Mouse (Mus musculus) ES-E14 (cell line): ENCODE data around the gene Bak1. TPM values are rescaled to one million over a fixed set of nuclear protein-coding genes. Genes with fewer than 3 reads are reported as not detected.
A peak's percentile ranks its signal among the peaks of the same experiment; 100 is the strongest.

Experiments
- DNase-seq: peaks from one replicate; pipeline ENCODE4 v3.0.0-alpha.2; 2013; ENCODE audit warnings: low read depth, low spot score
- H3K27ac ChIP-seq: 2 replicates; pipeline ENCODE4 v1.5.1; 2012; ENCODE audit warnings: low read depth, mild to moderate bottlenecking, low read length, moderate library complexity, mixed read lengths; ENCODE audit not compliant: poor library complexity, insufficient read depth, severe bottlenecking
- H3K36me3 ChIP-seq: 2 replicates; pipeline ENCODE4 v1.6.1; 2012; ENCODE audit warnings: mild to moderate bottlenecking, low read length, moderate library complexity, mixed read lengths; ENCODE audit not compliant: control insufficient read depth, poor library complexity, insufficient read depth, severe bottlenecking
- H3K4me1 ChIP-seq, 2 experiments: fragments of 150-350 bp in 1 of 2; sonication (generic) in 1 of 2; 2 replicates each; pipeline ENCODE4 v1.6.1; 2012; ENCODE audit warnings: low read length in 2 of 2, mild to moderate bottlenecking in 1 of 2, mixed read lengths in 1 of 2; ENCODE audit not compliant: control insufficient read depth in 2 of 2, insufficient read depth in 2 of 2, poor library complexity in 1 of 2
- H3K4me3 ChIP-seq, 2 experiments: fragments of 150-350 bp in 1 of 2; sonication (generic) in 1 of 2; 2 replicates each; pipeline ENCODE4 v1.5.1; 2012; ENCODE audit warnings: low read length in 2 of 2, low read depth in 1 of 2, mild to moderate bottlenecking in 1 of 2, mixed read lengths in 1 of 2; ENCODE audit not compliant: insufficient read depth in 1 of 2, poor library complexity in 1 of 2, severe bottlenecking in 1 of 2
- H3K9ac ChIP-seq: 2 replicates; pipeline ENCODE4 v1.6.1; 2012; ENCODE audit warnings: low read depth, mild to moderate bottlenecking, low read length, mixed read lengths; ENCODE audit not compliant: poor library complexity, insufficient read depth, severe bottlenecking
- H3K9me3 ChIP-seq: fragments of 150-350 bp; sonication (generic); 2 replicates; pipeline ENCODE4 v1.6.1; 2012; ENCODE audit warnings: low read depth, mild to moderate bottlenecking, low read length; ENCODE audit not compliant: control insufficient read depth, insufficient read depth
- CHD2 ChIP-seq: IDR thresholded peaks from 2 replicates; pipeline ENCODE4 v1.6.1; 2014; ENCODE audit warnings: mild to moderate bottlenecking, low read depth, low read length, inconsistent platforms
- HCFC1 ChIP-seq: IDR thresholded peaks from 2 replicates; pipeline ENCODE4 v1.6.1; 2012; ENCODE audit warnings: low read length, inconsistent platforms, borderline replicate concordance; ENCODE audit not compliant: insufficient read depth
- MAFK ChIP-seq: IDR thresholded peaks from 2 replicates; pipeline ENCODE4 v1.6.1; 2014; ENCODE audit warnings: mild to moderate bottlenecking, low read depth, low read length, inconsistent platforms; ENCODE audit not compliant: insufficient read depth
- ZC3H11A ChIP-seq: IDR thresholded peaks from 2 replicates; pipeline ENCODE4 v1.6.1; 2012; ENCODE audit warnings: low read depth, mild to moderate bottlenecking, inconsistent platforms, low read length, borderline replicate concordance
- ZNF384 ChIP-seq: IDR thresholded peaks from 2 replicates; pipeline ENCODE4 v1.6.1; 2012; ENCODE audit warnings: low read depth, low read length, inconsistent platforms
- in situ Hi-C, 2 experiments: fragments of 600-800 bp; cut with MboI; formaldehyde crosslinking; loops; one replicate each; pipeline ENCODE4 v1.15.1; 2025; ENCODE audit warnings: low sequenced_read_pairs in 2 of 2, inconsistent platforms in 1 of 2; ENCODE audit not compliant: unreplicated experiment in 2 of 2
- total RNA-seq: library from RNA; depleted of rRNA; stranded (reverse); fragments of 300-350 nt; gene quantifications from 2 replicates; pipeline ENCODE4 v1.2.3, GENCODE M21; 2012

The Bak1 gene
- total RNA-seq, 1 experiment: 53.2 TPM

GRCm38 (mm10) chr17:26995006-26995405 lies 33.8 kb downstream of the Bak1 start:
- no peak for DNase-seq
- H3K4me1 ChIP-seq: peaks cover 5 to 15% of the 10 kb centered on the region in 2 experiments
- TF ChIP-seq CHD2 (no peak), ZNF384 (no peak), ZC3H11A (no peak), MAFK (no peak), HCFC1 (no peak)
- in situ Hi-C loops: no loop called here
- no peaks in the 10 kb centered on the region for H3K36me3 ChIP-seq
- H3K27ac ChIP-seq: peak overlapping the region; percentile 60; the same call in 1 of the 2 replicates
- peak overlapping the region in 1 of 2 experiments; percentile 44; a peak in 1 of 4 replicates for H3K4me3 ChIP-seq
- no peaks in the 10 kb centered on the region for H3K9me3 ChIP-seq
- H3K9ac ChIP-seq: peak overlapping the region; percentile 17; the same call in 1 of the 2 replicates

- in situ Hi-C loops: no loop called here
- Histone ChIP-seq H3K4me1 (peaks cover 5 to 15% of the 10 kb centered on the region in 2 experiments), H3K4me3 (peak overlapping the region; percentile 32 to 44; a peak in 2 of 4 replicates), H3K36me3 (no peaks in the 10 kb centered on the region), H3K9ac (no peak overlapping the region; the same call in 1 of the 2 replicates), H3K27ac (no peak overlapping the region), H3K9me3 (no peaks in the 10 kb centered on the region)
- DNase-seq: no peak
- TF ChIP-seq HCFC1: no peak
- no peak for TF ChIP-seq CHD2
- no peak for TF ChIP-seq ZC3H11A
- TF ChIP-seq ZNF384: no peak
- TF ChIP-seq MAFK: no peak
Measured at GRCm38 (mm10) chr17:26994410-26994809, 34.4 kb downstream of the Bak1 start.

GRCm38 (mm10) chr17:26990521-26990920 lies 38.3 kb downstream of the Bak1 start:
- H3K4me1 ChIP-seq: peaks cover 2 to 5% of the 10 kb centered on the region in 2 experiments; a peak in 1 of 4 replicates
- no peak overlapping the region for H3K9ac ChIP-seq
- H3K36me3 ChIP-seq: no peaks in the 10 kb centered on the region
- H3K27ac ChIP-seq: no peak overlapping the region
- no peak for DNase-seq
- no peaks in the 10 kb centered on the region for H3K9me3 ChIP-seq
- in situ Hi-C loops: no loop called here
- H3K4me3 ChIP-seq: no peak overlapping the region
- no peak for TF ChIP-seq HCFC1
- TF ChIP-seq CHD2: no peak
- TF ChIP-seq ZNF384: no peak
- TF ChIP-seq MAFK: no peak
- TF ChIP-seq ZC3H11A: no peak

- Histone ChIP-seq H3K36me3 (no peaks in the 10 kb centered on the region; the same call in 1 of the 2 replicates), H3K4me3 (no peak overlapping the region), H3K27ac (no peak overlapping the region), H3K9ac (no peak overlapping the region), H3K9me3 (no peaks in the 10 kb centered on the region), H3K4me1 (0 out of 4 replicates have a peak, but pooled peaks cover 0 to 1% of the 10 kb centered on the region in 2 experiments)
- in situ Hi-C loops: no loop called here
- DNase-seq: no peak
- TF ChIP-seq MAFK (no peak), CHD2 (no peak), ZNF384 (no peak), ZC3H11A (no peak), HCFC1 (no peak)
Measured at GRCm38 (mm10) chr17:26985503-26986179, 43.2 kb downstream of the Bak1 start.
